Mouse (Mus musculus): Measurements from ENCODE around the gene AY074887.
"Not testable (repeated sequence)": the region's sequence is repeated elsewhere in the genome, so short reads cannot be mapped to it uniquely, and the experiment has no call there.

AY074887 gene

GRCm38 (mm10) chr9:54950575-54951321 is at the start of gene AY074887, which contains the start of gene Psma4:
AY074887 (minus strand) TSS chr9:54950998.
Psma4 (plus strand) TSS chr9:54950790.
- DNase-seq = peak; percentile 86

- DNase-seq = no peak
Observed at GRCm38 (mm10) chr9:54995645-54996044, 44.8 kb upstream of the AY074887 start.

GRCm38 (mm10) chr9:54994381-54994780 is 43.6 kb upstream of the AY074887 start:
- DNase-seq = no peak

GRCm38 (mm10) chr9:54990362-54990761 is 39.6 kb upstream of the AY074887 start:
- DNase-seq = no peak

- DNase-seq = no peak
Observed at GRCm38 (mm10) chr9:54982401-54982800, 31.6 kb upstream of the AY074887 start.

GRCm38 (mm10) chr9:54981291-54982191 is 30.7 kb upstream of the AY074887 start:
- DNase-seq = no peak

GRCm38 (mm10) chr9:54980674-54981073 is 29.9 kb upstream of the AY074887 start, which contains the start of gene Chrna5:
Chrna5 (plus strand) TSS chr9:54980880.
- DNase-seq = no peak

GRCm38 (mm10) chr9:54969972-54970637 is 19.3 kb upstream of the AY074887 start:
- DNase-seq = no peak

- no peak for DNase-seq
Observed at GRCm38 (mm10) chr9:54963669-54964068, 12.9 kb upstream of the AY074887 start.

- DNase-seq = no peak
Observed at GRCm38 (mm10) chr9:54961059-54961458, 10.3 kb upstream of the AY074887 start.

- not testable (repeated sequence) for DNase-seq
Observed at GRCm38 (mm10) chr9:54950162-54950561, 636 bp downstream of the AY074887 start.

GRCm38 (mm10) chr9:54949465-54949864 is 1.3 kb downstream of the AY074887 start:
- no peak for DNase-seq

GRCm38 (mm10) chr9:54946256-54946655 is 4.5 kb downstream of the AY074887 start:
- DNase-seq = no peak

- no peak for DNase-seq
Observed at GRCm38 (mm10) chr9:54944467-54944866, 6.3 kb downstream of the AY074887 start.

- DNase-seq = no peak
Observed at GRCm38 (mm10) chr9:54942071-54942470, 8.7 kb downstream of the AY074887 start.

- no peak for DNase-seq
Observed at GRCm38 (mm10) chr9:54932379-54932778, 18.4 kb downstream of the AY074887 start.

- no peak for DNase-seq
Observed at GRCm38 (mm10) chr9:54931765-54932164, 19.0 kb downstream of the AY074887 start.

GRCm38 (mm10) chr9:54930741-54931140 is 20.1 kb downstream of the AY074887 start:
- no peak for DNase-seq

- no peak for DNase-seq
Observed at GRCm38 (mm10) chr9:54919946-54920345, 30.9 kb downstream of the AY074887 start.

GRCm38 (mm10) chr9:54918781-54919180 is 32.0 kb downstream of the AY074887 start:
- DNase-seq = no peak

- DNase-seq = no peak
Observed at GRCm38 (mm10) chr9:54918191-54918590, 32.6 kb downstream of the AY074887 start.

- DNase-seq = peak; percentile 88
Observed at GRCm38 (mm10) chr9:54917010-54917677, 33.7 kb downstream of the AY074887 start, which contains the start of gene Hykk. Hykk (plus strand) TSS chr9:54917283.
